Mouse (Mus musculus) stomach, postnatal 0 days (tissue): ENCODE results near the gene Spats2l. TPM values are rescaled to one million over a fixed set of nuclear protein-coding genes. Genes with fewer than 3 reads are reported as not detected.

Source experiments
- ATAC-seq: fragments of 200-750 bp; cut with Nextera tagmentation; 2 replicates; pipeline ENCODE4 v1.8.0; 2017; ENCODE audit not compliant: low FRiP score, low TSS enrichment
- DNase-seq: peaks from one replicate; pipeline ENCODE4 v3.0.0-alpha.2; 2016; ENCODE audit warnings: low spot score
- H3K27ac ChIP-seq: fragments of 300-500 bp; sonication (generic); replicated peaks from 2 replicates; pipeline ENCODE4 v1.5.1; 2014; ENCODE audit warnings: mild to moderate bottlenecking, control low read depth
- H3K27me3 ChIP-seq: fragments of 300-500 bp; sonication (generic); 2 replicates; pipeline ENCODE4 v1.6.1; 2014; ENCODE audit warnings: low read length; ENCODE audit not compliant: control insufficient read depth, insufficient read depth
- H3K36me3 ChIP-seq: fragments of 300-500 bp; sonication (generic); 2 replicates; pipeline ENCODE4 v1.6.1; 2014; ENCODE audit warnings: low read length, mixed read lengths; ENCODE audit not compliant: control insufficient read depth, insufficient read depth
- H3K4me1 ChIP-seq: fragments of 300-500 bp; sonication (generic); replicated peaks from 2 replicates; pipeline ENCODE4 v1.6.1; 2014; ENCODE audit warnings: antibody characterized with exemption; ENCODE audit not compliant: control insufficient read depth, insufficient read depth
- H3K4me2 ChIP-seq: fragments of 300-500 bp; sonication (generic); replicated peaks from 2 replicates; pipeline ENCODE4 v1.6.1; 2014; ENCODE audit warnings: low read depth, mild to moderate bottlenecking, control low read depth, moderate library complexity
- H3K4me3 ChIP-seq: fragments of 300-500 bp; sonication (generic); 2 replicates; pipeline ENCODE4 v1.5.1; 2014; ENCODE audit warnings: low read depth, low read length, control low read depth
- H3K9ac ChIP-seq: fragments of 300-500 bp; sonication (generic); 2 replicates; pipeline ENCODE4 v1.6.1; 2014; ENCODE audit warnings: mild to moderate bottlenecking, low read length, control low read depth, mixed read lengths
- H3K9me3 ChIP-seq: fragments of 300-500 bp; sonication (generic); 2 replicates; pipeline ENCODE4 v1.6.1; 2016; ENCODE audit warnings: low read length; ENCODE audit not compliant: control insufficient read depth
- CTCF ChIP-seq: IDR thresholded peaks from 2 replicates; pipeline ENCODE4 v1.5.1; 2016; ENCODE audit warnings: antibody characterized with exemption, low read depth, mild to moderate bottlenecking, moderate library complexity
- EP300 ChIP-seq: optimal IDR thresholded peaks from 2 replicates; pipeline ENCODE3; 2016; ENCODE audit warnings: antibody characterized with exemption
- WGBS: fragments of 180-500 bp; shearing (Covaris S2); extraction: QIAGEN DNeasy Blood & Tissue Kit; methylation state at CpG from one replicate; pipeline ENCODE4 v1.1.7; 2014; 5-methylcytosine and 5-hydroxymethylcytosine counted together
- polyA plus RNA-seq: library from polyadenylated mRNA; unstranded; fragments of >200 nt; fragmentation: Nextera tagmentation; extraction: Ambion mirVana; gene quantifications from 2 replicates; pipeline ENCODE4 v1.2.1, GENCODE M21; 2015

Gene Spats2l
- polyA plus RNA-seq, 1 experiment from 2014 or later, result 73.8 TPM

GRCm38 (mm10) chr1:57995432-57996132, 221.6 kb downstream of the Spats2l start, which contains the start of gene Sgo2a:
Gene Sgo2a, plus strand, starts transcription at chr1:57995971.
- peak within 1 kb of the TSS; percentile 49; the same call in 1 of the 2 replicates for H3K27ac ChIP-seq
- peak; percentile 99 for ATAC-seq
- H3K36me3 ChIP-seq, result no peaks in the 10 kb centered on the region
- H3K9ac ChIP-seq, result peak within 1 kb of the TSS; percentile 67
- H3K4me2 ChIP-seq, result peak within 1 kb of the TSS; percentile 79
- TF ChIP-seq CTCF (no peak), EP300 (no peak)
- WGBS, result 7% methylated on average over 30 of the region's 30 CpGs
- peak within 1 kb of the TSS; percentile 89 for H3K4me3 ChIP-seq
- H3K9me3 ChIP-seq, result no peaks in the 10 kb centered on the region
- H3K4me1 ChIP-seq, result no peaks in the 10 kb centered on the region
- DNase-seq, result peak; percentile 96
- no peaks in the 10 kb centered on the region for H3K27me3 ChIP-seq

- Histone ChIP-seq H3K27ac (peak overlapping the region; percentile 49; the same call in 1 of the 2 replicates), H3K4me2 (peak overlapping the region; percentile 79)
Measured at GRCm38 (mm10) chr1:57996133-57996615, 222.2 kb downstream of the Spats2l start.

More at GRCm38 (mm10) chr1:57996133-57996615, 222.2 kb downstream of the Spats2l start:
- TF ChIP-seq CTCF (no peak), EP300 (no peak)
- no peaks in the 10 kb centered on the region for H3K4me1 ChIP-seq
- no peaks in the 10 kb centered on the region for H3K27me3 ChIP-seq
- under 1% methylated on average over 29 of the region's 29 CpGs for WGBS
- peak overlapping the region; percentile 67 for H3K9ac ChIP-seq
- ATAC-seq (no peak; the same call in 1 of the 2 replicates), DNase-seq (no peak)
- H3K36me3 ChIP-seq, result no peaks in the 10 kb centered on the region
- peak overlapping the region; percentile 89 for H3K4me3 ChIP-seq
- H3K9me3 ChIP-seq, result no peaks in the 10 kb centered on the region

Other genes with a start within 250 kb of the Spats2l start
- 3.2 and 4.4 TPM in 2 replicates for gene Sgo2a, start 221.8 kb downstream of the Spats2l start, polyA plus RNA-seq
- 7.5 and 8.1 TPM in 2 replicates for gene Kctd18, start 244.8 kb downstream of the Spats2l start, polyA plus RNA-seq